ENCODE assay signal across 30 mouse cellular contexts in the genomic region with DNA sequence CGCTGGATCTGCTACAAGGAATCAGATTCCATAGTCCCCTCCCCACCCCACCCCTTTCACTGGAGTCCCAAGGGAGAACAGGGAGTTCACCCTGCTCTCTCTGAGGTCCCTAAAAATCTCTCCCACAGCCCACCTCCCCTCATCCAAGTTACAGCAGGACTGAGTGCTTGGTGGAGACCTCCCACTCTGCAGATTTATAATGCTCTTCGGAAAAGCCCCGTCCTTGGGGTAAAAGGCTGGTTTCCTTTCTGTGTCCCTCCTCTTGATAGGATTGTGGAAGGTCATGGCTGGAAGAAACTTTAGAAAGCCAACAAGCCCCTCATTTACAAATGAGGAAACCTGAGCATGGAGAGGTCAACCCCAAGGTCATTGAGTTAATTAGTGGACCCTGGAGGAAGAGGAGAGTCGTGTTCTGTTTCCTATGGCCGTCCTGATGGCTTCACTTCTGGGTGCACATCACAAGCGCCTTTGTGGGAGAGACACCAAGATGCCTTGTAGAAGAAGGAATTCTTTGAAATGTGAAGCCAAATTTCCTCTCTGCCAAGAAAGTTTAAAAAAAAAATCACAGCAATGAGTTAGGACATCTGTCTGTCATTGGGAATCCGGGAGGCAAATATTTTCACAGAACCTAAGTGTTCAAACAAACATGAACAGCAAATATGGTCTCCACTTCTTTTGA.
DNase-seq lines count a peak whose midpoint lies in the region; ATAC-seq lines count a peak whose summit lies in the region.
"Had no signal": no experiment of that assay in that cellular context is flagged by ENCODE, and none has a peak within 500 bp of the region (broad histone marks: within the 10 kb centered on the region; RNA-seq: fewer than 3 reads in every experiment).

No protein-coding gene starts in this region.

- H3K9me3 ChIP-seq in kidney, embryonic 16.5 days (ENCODE audit: low read length), result no peaks in the 10 kb centered on the region
- no peaks in the 10 kb centered on the region for H3K9me3 ChIP-seq in midbrain, embryonic 11.5 days (ENCODE audit: control insufficient read depth, low read length)
- H3K9me3 ChIP-seq in midbrain, embryonic 14.5 days (ENCODE audit: control insufficient read depth, low read length), result no peaks in the 10 kb centered on the region
- H3K9me3 ChIP-seq: embryonic facial prominence, embryonic 12.5 days; forebrain, embryonic 15.5 days; liver, embryonic 13.5 days; midbrain, embryonic 15.5 days; neural tube, embryonic 15.5 days; stomach, embryonic 15.5 days had no signal

- H3K4me3 ChIP-seq in kidney, embryonic 16.5 days (ENCODE audit: low read length), result no peak overlapping the region
- H3K4me3 ChIP-seq in midbrain, embryonic 11.5 days (ENCODE audit: low read depth, low read length), result no peak overlapping the region
- H3K4me3 ChIP-seq in midbrain, embryonic 14.5 days (replicated peaks; ENCODE audit: low read depth, low read length), result no peak overlapping the region
- H3K4me3 ChIP-seq: embryonic facial prominence, embryonic 12.5 days; forebrain, embryonic 15.5 days; liver, embryonic 13.5 days; midbrain, embryonic 15.5 days; neural tube, embryonic 15.5 days; stomach, embryonic 15.5 days had no signal

- H3K4me2 ChIP-seq in kidney, embryonic 16.5 days (replicated peaks; ENCODE audit: low read depth, low read length), result no peak overlapping the region
- H3K4me2 ChIP-seq in midbrain, embryonic 11.5 days, result no peak overlapping the region
- H3K4me2 ChIP-seq in midbrain, embryonic 14.5 days (ENCODE audit: low read length), result no peak overlapping the region
- H3K4me2 ChIP-seq: embryonic facial prominence, embryonic 12.5 days; forebrain, embryonic 15.5 days; heart, embryonic 11.5 days; liver, embryonic 13.5 days; midbrain, embryonic 15.5 days; neural tube, embryonic 15.5 days; stomach, embryonic 15.5 days had no signal

- peaks cover 6% of the 10 kb centered on the region; the same call in 1 of the 2 replicates for H3K4me1 ChIP-seq in kidney, embryonic 16.5 days (ENCODE audit: insufficient read depth, low read length)
- no peaks in the 10 kb centered on the region for H3K4me1 ChIP-seq in midbrain, embryonic 11.5 days (ENCODE audit: control insufficient read depth, insufficient read depth, low read length)
- H3K4me1 ChIP-seq in midbrain, embryonic 14.5 days (ENCODE audit: control insufficient read depth, insufficient read depth, low read length), result no peaks in the 10 kb centered on the region
- H3K4me1 ChIP-seq: forebrain, embryonic 15.5 days; liver, embryonic 13.5 days; midbrain, embryonic 15.5 days; neural tube, embryonic 15.5 days; stomach, embryonic 15.5 days had no signal

- H3K27ac ChIP-seq in kidney, embryonic 16.5 days (ENCODE audit: low read length), result peak overlapping the region; percentile 54
- no peak overlapping the region for H3K27ac ChIP-seq in midbrain, embryonic 11.5 days (ENCODE audit: low read depth, low read length)
- H3K27ac ChIP-seq in midbrain, embryonic 14.5 days (replicated peaks; ENCODE audit: low read depth, low read length), result no peak overlapping the region
- H3K27ac ChIP-seq: embryonic facial prominence, embryonic 12.5 days; forebrain, embryonic 15.5 days; liver, embryonic 13.5 days; macrophage; midbrain, embryonic 15.5 days; neural tube, embryonic 15.5 days; stomach, embryonic 15.5 days had no signal

- peak; percentile 44 for DNase-seq in embryo, embryonic 10 days (ENCODE audit: low spot score)
- DNase-seq in embryo, embryonic 11 days, result no peak
- DNase-seq in kidney, adult 9 months, result no peak
- DNase-seq in midbrain, embryonic 11.5 days (ENCODE audit: low spot score, missing footprints), result peak; percentile 37
- DNase-seq in midbrain, embryonic 14.5 days, result no peak
- DNase-seq in lung, postnatal 4 days, result peak; percentile 20 to 34
- DNase-seq in cerebellum, adult 11 months, result no peak
- DNase-seq: adrenal gland, postnatal 10 days; cerebellum, adult 9-10 months; cerebellum, postnatal 36 days; gastrocnemius, postnatal 36 days; heart, adult 18-20 months; kidney, adult 18-20 months; layer of hippocampus, postnatal 36 days; left cerebral cortex, postnatal 4 days; liver, embryonic 13.5 days; retina, postnatal 1 day; right cerebral cortex, postnatal 14 days; thymus, postnatal 14 days had no signal

- H3K36me3 ChIP-seq in kidney, embryonic 16.5 days (ENCODE audit: insufficient read depth, low read length), result no peaks in the 10 kb centered on the region
- no peaks in the 10 kb centered on the region for H3K36me3 ChIP-seq in midbrain, embryonic 11.5 days (ENCODE audit: control insufficient read depth, insufficient read depth, low read length)
- no peaks in the 10 kb centered on the region for H3K36me3 ChIP-seq in midbrain, embryonic 14.5 days (ENCODE audit: control insufficient read depth, insufficient read depth, low read length)
- H3K36me3 ChIP-seq: embryonic facial prominence, embryonic 12.5 days; forebrain, embryonic 15.5 days; liver, embryonic 13.5 days; midbrain, embryonic 15.5 days; neural tube, embryonic 15.5 days; stomach, embryonic 15.5 days had no signal

- 24% methylated on average over 7 of the region's 7 CpGs for WGBS in kidney, embryonic 16.5 days
- 72% methylated on average over 7 of the region's 7 CpGs for WGBS in midbrain, embryonic 11.5 days
- 88% methylated on average over 7 of the region's 7 CpGs for WGBS in midbrain, embryonic 14.5 days

- peak; percentile 52; the same call in 1 of the 2 replicates for ATAC-seq in kidney, embryonic 16.5 days (ENCODE audit: low FRiP score, low TSS enrichment)
- no peak for ATAC-seq in midbrain, embryonic 11.5 days (ENCODE audit: low FRiP score)
- ATAC-seq in midbrain, embryonic 14.5 days (ENCODE audit: low FRiP score, low TSS enrichment), result no peak
- ATAC-seq: activated CD4-positive, CD25-positive, alpha-beta regulatory T cell, adult 4 months; forebrain, embryonic 15.5 days; hindbrain, embryonic 16.5 days; midbrain, embryonic 15.5 days had no signal

- H3K27me3 ChIP-seq in kidney, embryonic 16.5 days (ENCODE audit: insufficient read depth, low read length), result no peaks in the 10 kb centered on the region
- H3K27me3 ChIP-seq in midbrain, embryonic 11.5 days (ENCODE audit: control insufficient read depth, insufficient read depth, low read length), result no peaks in the 10 kb centered on the region
- no peaks in the 10 kb centered on the region for H3K27me3 ChIP-seq in midbrain, embryonic 14.5 days (ENCODE audit: control insufficient read depth, insufficient read depth, low read length)
- H3K27me3 ChIP-seq: CH12.LX; embryonic facial prominence, embryonic 12.5 days; forebrain, embryonic 15.5 days; liver, embryonic 13.5 days; midbrain, embryonic 15.5 days; neural tube, embryonic 15.5 days; stomach, embryonic 15.5 days had no signal

- H3K9ac ChIP-seq in kidney, embryonic 16.5 days (replicated peaks; ENCODE audit: low read length), result no peak overlapping the region
- H3K9ac ChIP-seq in midbrain, embryonic 11.5 days (ENCODE audit: low read length), result no peak overlapping the region
- no peak overlapping the region for H3K9ac ChIP-seq in midbrain, embryonic 14.5 days (replicated peaks; ENCODE audit: low read length)
- H3K9ac ChIP-seq: embryonic facial prominence, embryonic 12.5 days; forebrain, embryonic 15.5 days; liver, embryonic 13.5 days; midbrain, embryonic 15.5 days; neural tube, embryonic 15.5 days; stomach, embryonic 15.5 days had no signal

Comparison
In these comparisons a context has a peak if more than half of its experiments do, and no peak if none do; other contexts are left out.
1. DNase-seq: peak in embryo, embryonic 10 days (single experiment), midbrain, embryonic 11.5 days (single experiment) and lung, postnatal 4 days (2 of 2); none in embryo, embryonic 11 days (single experiment), kidney, adult 9 months (single experiment), midbrain, embryonic 14.5 days (single experiment) and cerebellum, adult 11 months (single experiment).